Mouse (Mus musculus) lung, postnatal 0 days (tissue): ENCODE results near the gene Ltv1.

Source experiments
- CTCF ChIP-seq: IDR thresholded peaks from 2 replicates; pipeline ENCODE4 v1.5.1; 2016; ENCODE audit warnings: antibody characterized with exemption, mild to moderate bottlenecking
- EP300 ChIP-seq: IDR thresholded peaks from 2 replicates; pipeline ENCODE4 v1.6.1; 2016; ENCODE audit warnings: antibody characterized with exemption, mild to moderate bottlenecking, control low read depth

- no peak for TF ChIP-seq CTCF
- no peak for TF ChIP-seq EP300
These were observed 21.5 kb downstream of the Ltv1 start for GRCm38 (mm10) chr10:13171461-13171860.
